Mouse (Mus musculus) hindbrain, embryonic 15.5 days (tissue): Measurements from ENCODE around the gene Plcb4. TPM values are rescaled to one million over a fixed set of nuclear protein-coding genes. Genes with fewer than 3 reads are reported as not detected.
"Not testable (repeated sequence)": the region's sequence is repeated elsewhere in the genome, so short reads cannot be mapped to it uniquely, and the experiment has no call there.

Source experiments
- ATAC-seq: fragments of 200-750 bp; cut with Nextera tagmentation; 2 replicates; pipeline ENCODE4 v1.8.0; 2017; ENCODE audit warnings: low read depth, moderate number of reproducible peaks, moderate TSS enrichment; ENCODE audit not compliant: low FRiP score
- H3K27ac ChIP-seq: fragments of 300-500 bp; sonication (generic); replicated peaks from 2 replicates; pipeline ENCODE4 v1.5.1; 2015; ENCODE audit warnings: mild to moderate bottlenecking, inconsistent platforms
- H3K27me3 ChIP-seq: fragments of 300-500 bp; sonication (generic); 2 replicates; pipeline ENCODE4 v1.6.1; 2015; ENCODE audit warnings: control low read depth, inconsistent platforms
- H3K36me3 ChIP-seq: fragments of 300-500 bp; sonication (generic); 2 replicates; pipeline ENCODE4 v1.6.1; 2015; ENCODE audit warnings: control low read depth, inconsistent platforms
- H3K4me1 ChIP-seq: fragments of 300-500 bp; sonication (generic); replicated peaks from 2 replicates; pipeline ENCODE4 v1.6.1; 2015; ENCODE audit warnings: control low read depth, inconsistent platforms
- H3K4me2 ChIP-seq: fragments of 300-500 bp; sonication (generic); 2 replicates; pipeline ENCODE4 v1.6.1; 2015; ENCODE audit warnings: moderate library complexity, mild to moderate bottlenecking, inconsistent platforms
- H3K4me3 ChIP-seq: fragments of 300-500 bp; sonication (generic); 2 replicates; pipeline ENCODE4 v1.5.1; 2015; ENCODE audit warnings: mild to moderate bottlenecking, inconsistent platforms
- H3K9ac ChIP-seq: fragments of 300-500 bp; sonication (generic); 2 replicates; pipeline ENCODE4 v1.6.1; 2015; ENCODE audit warnings: inconsistent platforms
- H3K9me3 ChIP-seq: fragments of 300-500 bp; sonication (generic); 2 replicates; pipeline ENCODE4 v1.6.1; 2016; ENCODE audit warnings: control low read depth, inconsistent platforms
- WGBS: fragments of 180-500 bp; shearing (Covaris S2); methylation state at CpG from one replicate; pipeline ENCODE4 v1.1.7; 2015; 5-methylcytosine and 5-hydroxymethylcytosine counted together
- polyA plus RNA-seq: library from polyadenylated mRNA; unstranded; fragments of >200 nt; fragmentation: Nextera tagmentation; extraction: Ambion mirVana; gene quantifications from 2 replicates; pipeline ENCODE4 v1.2.1, GENCODE M21; 2015

Plcb4 gene
- polyA plus RNA-seq, 1 experiment from 2014 or later: 46.1 TPM

DNA sequence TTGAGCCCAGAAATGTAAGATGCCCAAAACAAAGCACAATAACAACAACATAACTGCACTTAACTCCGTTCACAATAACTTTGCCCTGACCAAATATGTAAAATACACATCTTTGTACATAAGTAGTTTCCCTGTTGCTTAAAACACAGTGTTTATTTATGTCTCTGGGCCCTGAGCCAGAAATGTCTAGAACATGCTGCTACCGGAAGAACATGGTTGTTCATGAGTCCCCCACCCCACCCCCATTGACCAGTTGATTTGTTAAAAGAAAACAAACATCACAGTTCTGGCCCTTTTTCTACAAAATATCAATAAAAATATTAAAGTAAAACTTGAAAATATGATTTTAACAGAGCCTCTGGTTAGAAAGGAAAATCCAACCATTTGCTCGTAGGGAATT lies 49.6 kb downstream of the Plcb4 start:
- no peak for ATAC-seq
- Histone ChIP-seq H3K4me1 (peaks cover 31% of the 10 kb centered on the region), H3K4me2 (no peak overlapping the region), H3K9me3 (no peaks in the 10 kb centered on the region), H3K4me3 (no peak overlapping the region), H3K27me3 (no peaks in the 10 kb centered on the region), H3K9ac (no peak overlapping the region), H3K27ac (no peak overlapping the region), H3K36me3 (no peaks in the 10 kb centered on the region)
- WGBS: 72% methylated on average over 3 of the region's 3 CpGs

- Histone ChIP-seq H3K9ac (no peak overlapping the region), H3K4me3 (no peak overlapping the region), H3K4me1 (peaks cover 31% of the 10 kb centered on the region), H3K4me2 (no peak overlapping the region), H3K27me3 (no peaks in the 10 kb centered on the region), H3K9me3 (no peaks in the 10 kb centered on the region), H3K27ac (no peak overlapping the region), H3K36me3 (no peaks in the 10 kb centered on the region)
- ATAC-seq: no peak
- WGBS: 81% methylated on average over 9 of the region's 9 CpGs
Measured at GRCm38 (mm10) chr2:135708796-135709195, 50.0 kb downstream of the Plcb4 start.

DNA sequence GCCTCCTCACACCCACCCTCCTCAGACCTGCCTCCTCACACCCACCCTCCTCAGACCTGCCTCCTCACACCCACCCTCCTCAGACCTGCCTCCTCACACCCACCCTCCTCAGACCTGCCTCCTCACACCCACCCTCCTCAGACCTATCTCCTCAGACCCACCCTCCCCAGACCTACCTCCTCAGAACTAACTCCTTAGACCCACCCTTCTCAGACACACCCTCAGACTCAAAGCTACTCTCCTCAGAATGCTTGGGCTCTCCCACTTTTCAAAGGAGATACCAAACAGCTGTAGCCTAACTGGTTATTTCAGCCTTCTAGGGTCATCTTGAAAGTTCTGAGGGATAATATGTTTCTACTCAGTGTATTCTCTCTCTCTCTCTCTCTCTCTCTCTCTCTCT lies 50.9 kb downstream of the Plcb4 start:
- H3K4me3 ChIP-seq, H3K27me3 ChIP-seq, H3K36me3 ChIP-seq, H3K27ac ChIP-seq, H3K9me3 ChIP-seq, H3K9ac ChIP-seq, ATAC-seq, H3K4me2 ChIP-seq: not testable (repeated sequence)
- H3K4me1 ChIP-seq: peaks cover 31% of the 10 kb centered on the region

DNA sequence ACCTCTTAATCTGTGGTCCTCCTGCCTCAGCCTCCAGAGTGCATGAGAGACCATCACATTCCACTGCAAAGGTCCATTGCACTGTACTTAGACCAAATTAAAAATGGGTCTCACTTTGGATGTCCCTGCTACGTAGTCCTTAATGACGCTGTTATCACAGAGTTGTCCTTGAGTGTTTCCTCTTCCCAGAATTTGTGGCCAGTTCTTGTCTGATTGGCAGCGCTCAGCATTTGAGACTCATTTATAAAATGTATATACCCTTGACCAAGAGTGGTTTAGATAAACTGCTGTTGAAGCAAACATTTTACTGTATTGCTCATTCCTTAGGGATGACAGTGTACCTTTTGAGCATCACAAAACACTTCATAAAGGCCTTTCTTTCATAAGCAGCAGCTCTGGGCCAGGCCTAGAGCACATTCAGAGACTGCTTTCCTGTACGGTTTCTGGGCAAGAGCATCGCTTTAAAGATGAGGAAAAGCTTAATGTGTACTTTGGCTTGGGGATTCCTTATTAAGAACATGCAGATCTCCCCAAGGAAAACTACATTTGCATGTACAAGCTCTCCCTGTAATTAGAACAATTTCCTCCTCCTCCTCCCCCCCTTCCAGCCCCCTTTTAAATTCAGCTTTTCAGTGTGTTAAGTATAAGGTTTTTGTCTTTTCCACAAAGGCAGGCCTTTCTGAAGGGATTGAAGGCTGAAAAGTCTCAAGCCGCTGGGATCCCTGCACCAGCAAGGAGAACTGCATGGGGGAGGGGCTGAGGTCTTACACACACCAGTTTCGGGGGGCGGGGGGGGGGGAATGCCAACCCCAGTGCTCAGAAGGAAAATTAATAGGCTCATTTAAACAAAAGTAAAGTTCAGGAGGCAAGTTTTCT lies 52.5 kb downstream of the Plcb4 start:
- H3K4me1 ChIP-seq: peaks cover 34% of the 10 kb centered on the region
- ATAC-seq: peak; percentile 76; the same call in 1 of the 2 replicates
- H3K9ac ChIP-seq: no peak overlapping the region
- 28% methylated on average over 8 of the region's 8 CpGs for WGBS
- no peaks in the 10 kb centered on the region for H3K9me3 ChIP-seq
- peak overlapping the region; percentile 74 for H3K27ac ChIP-seq
- peak overlapping the region; percentile 50 for H3K4me2 ChIP-seq
- 0 out of 2 replicates have a peak overlapping the region, but pooled peaks have one; percentile 5 for H3K4me3 ChIP-seq
- no peaks in the 10 kb centered on the region for H3K36me3 ChIP-seq
- no peaks in the 10 kb centered on the region for H3K27me3 ChIP-seq

- Histone ChIP-seq H3K4me2 (peak overlapping the region; percentile 50), H3K27ac (peak overlapping the region; percentile 74), H3K4me3 (0 out of 2 replicates have a peak overlapping the region, but pooled peaks have one; percentile 5), H3K36me3 (no peaks in the 10 kb centered on the region), H3K9ac (no peak overlapping the region), H3K9me3 (no peaks in the 10 kb centered on the region), H3K4me1 (peaks cover 40% of the 10 kb centered on the region), H3K27me3 (no peaks in the 10 kb centered on the region)
- ATAC-seq: peak; percentile 84
- 7% methylated on average over 8 of the region's 8 CpGs for WGBS
Measured at GRCm38 (mm10) chr2:135711925-135712288, 53.1 kb downstream of the Plcb4 start.

DNA sequence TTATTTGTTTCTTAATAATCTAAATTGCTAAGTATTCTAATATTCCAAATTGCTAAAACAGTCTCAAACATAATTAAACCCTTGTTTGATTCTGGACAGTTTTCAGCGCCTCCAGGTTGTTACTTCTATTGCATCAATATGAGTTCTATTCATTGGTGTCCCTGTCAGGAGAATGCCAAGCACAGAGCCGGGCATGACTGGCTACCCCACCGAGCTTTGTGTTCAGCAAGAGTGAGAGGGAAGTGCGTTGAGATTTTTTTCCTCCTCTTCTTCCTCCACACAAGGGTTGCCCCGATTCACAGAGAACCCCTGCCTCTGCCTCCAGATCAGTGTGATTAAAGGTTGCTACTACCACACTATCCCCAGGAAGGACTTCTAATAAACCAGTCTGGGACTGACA lies 53.5 kb downstream of the Plcb4 start:
- Histone ChIP-seq H3K27ac (peak overlapping the region; percentile 22; the same call in 1 of the 2 replicates), H3K9me3 (no peaks in the 10 kb centered on the region), H3K36me3 (no peaks in the 10 kb centered on the region), H3K4me2 (peak overlapping the region; percentile 50; the same call in 1 of the 2 replicates), H3K4me1 (peaks cover 44% of the 10 kb centered on the region), H3K4me3 (no peak overlapping the region), H3K9ac (no peak overlapping the region), H3K27me3 (no peaks in the 10 kb centered on the region)
- ATAC-seq: no peak
- 20% methylated on average over 5 of the region's 5 CpGs for WGBS

DNA sequence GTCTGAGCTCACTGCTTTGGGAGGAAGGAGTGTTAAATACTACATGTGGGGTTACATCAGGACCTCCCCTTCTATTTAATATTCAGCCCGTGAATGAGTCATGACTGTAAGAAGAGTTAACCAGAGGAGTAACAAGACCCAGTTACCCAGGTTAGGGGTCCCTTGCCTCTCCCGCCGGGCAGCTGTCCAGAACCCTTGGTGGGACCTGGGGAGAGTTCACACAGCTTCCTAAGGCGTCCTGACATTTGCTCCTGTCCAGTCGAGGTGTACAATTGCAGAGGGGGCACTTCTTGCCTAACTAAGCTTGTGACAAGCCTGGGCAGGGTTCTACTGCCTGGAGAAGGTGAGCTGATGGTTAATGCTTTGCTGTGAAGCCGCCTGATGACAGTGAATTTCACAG lies 54.1 kb downstream of the Plcb4 start:
- no peak overlapping the region for H3K4me2 ChIP-seq
- 67% methylated on average over 6 of the region's 6 CpGs for WGBS
- H3K9me3 ChIP-seq: no peaks in the 10 kb centered on the region
- no peak overlapping the region for H3K9ac ChIP-seq
- H3K4me3 ChIP-seq: no peak overlapping the region
- ATAC-seq: no peak
- H3K4me1 ChIP-seq: peaks cover 50% of the 10 kb centered on the region
- H3K27ac ChIP-seq: 0 out of 2 replicates have a peak overlapping the region, but pooled peaks have one; percentile 22
- no peaks in the 10 kb centered on the region for H3K27me3 ChIP-seq
- H3K36me3 ChIP-seq: no peaks in the 10 kb centered on the region

GRCm38 (mm10) chr2:135716180-135716579 lies 57.4 kb downstream of the Plcb4 start:
- Histone ChIP-seq H3K27me3 (no peaks in the 10 kb centered on the region), H3K9ac (no peak overlapping the region), H3K4me3 (no peak overlapping the region), H3K4me1 (peaks cover 44% of the 10 kb centered on the region), H3K9me3 (no peaks in the 10 kb centered on the region), H3K4me2 (no peak overlapping the region), H3K27ac (peak overlapping the region; percentile 43), H3K36me3 (no peaks in the 10 kb centered on the region)
- no peak for ATAC-seq
- WGBS: 85% methylated on average over 4 of the region's 4 CpGs

DNA sequence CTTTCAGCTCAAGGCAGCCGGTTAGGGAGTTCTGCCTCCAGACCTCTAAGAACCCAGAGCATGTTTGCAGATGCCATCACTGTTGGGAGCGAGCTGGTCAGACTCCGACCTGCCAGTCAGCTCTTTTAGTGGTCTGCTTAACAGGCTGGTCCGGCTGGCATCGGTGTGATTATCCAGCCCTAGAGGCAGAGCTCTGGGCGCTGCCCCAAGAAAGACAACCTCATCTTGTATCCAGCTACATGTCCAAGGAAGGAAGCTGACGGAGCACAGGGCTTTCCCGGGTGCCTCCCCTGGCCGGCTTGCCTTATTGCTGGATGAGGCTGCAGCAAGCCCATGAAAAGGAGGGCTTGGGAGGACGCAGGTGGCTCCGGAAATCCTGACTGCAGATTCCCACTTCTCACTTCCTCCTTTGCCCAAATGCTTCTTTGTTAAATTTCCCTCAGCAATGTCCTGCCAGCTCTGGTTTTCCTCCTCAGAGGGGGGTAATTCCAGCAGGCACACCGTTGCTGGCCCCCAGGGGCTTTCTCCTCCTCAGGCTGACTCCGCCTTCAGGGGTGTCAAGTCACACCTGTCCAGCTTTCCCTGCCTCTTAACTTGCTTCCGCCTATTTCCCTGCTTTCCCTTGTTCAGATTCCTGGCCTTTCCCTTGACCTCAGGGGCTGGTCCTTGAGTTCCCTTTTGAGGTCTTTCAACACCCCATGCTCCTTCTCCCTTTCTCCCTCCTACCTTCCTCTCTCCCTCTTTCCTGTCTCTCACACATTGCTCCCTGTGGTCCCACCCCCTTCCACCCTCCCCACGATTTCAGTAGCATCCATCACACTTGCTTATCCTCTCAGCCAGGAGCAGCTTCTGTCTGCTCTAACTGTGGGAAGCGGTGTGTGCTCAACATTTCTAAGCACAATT lies 58.7 kb downstream of the Plcb4 start:
- peak overlapping the region; percentile 52 for H3K4me2 ChIP-seq
- H3K9me3 ChIP-seq: no peaks in the 10 kb centered on the region
- peak; percentile 66 for ATAC-seq
- WGBS: 24% methylated on average over 16 of the region's 16 CpGs
- peak overlapping the region; percentile 81 for H3K27ac ChIP-seq
- 0 out of 2 replicates have a peak overlapping the region, but pooled peaks have one; percentile 12 for H3K4me3 ChIP-seq
- H3K27me3 ChIP-seq: no peaks in the 10 kb centered on the region
- no peaks in the 10 kb centered on the region for H3K36me3 ChIP-seq
- H3K4me1 ChIP-seq: peaks cover 41% of the 10 kb centered on the region
- peak overlapping the region; percentile 36; the same call in 1 of the 2 replicates for H3K9ac ChIP-seq

DNA sequence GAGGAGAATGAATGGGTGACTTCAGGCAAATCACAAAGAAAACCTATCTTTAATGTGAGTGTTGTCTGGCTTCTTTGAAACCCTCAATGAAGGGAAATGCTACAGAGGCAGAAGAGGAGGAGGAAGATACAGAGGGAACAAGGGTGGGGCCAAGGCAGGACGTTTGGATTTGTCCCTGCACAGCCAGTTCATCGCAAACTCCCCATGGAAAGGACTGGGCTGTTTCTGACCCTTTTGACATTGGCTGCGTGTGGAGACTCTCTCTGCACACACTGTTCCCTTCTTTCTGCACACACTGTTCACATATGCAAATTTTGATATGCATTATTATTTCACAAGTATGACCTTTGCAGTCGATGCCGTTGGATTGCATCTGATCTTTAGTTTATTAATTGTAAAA lies 63.3 kb downstream of the Plcb4 start:
- H3K36me3 ChIP-seq: no peaks in the 10 kb centered on the region
- no peaks in the 10 kb centered on the region for H3K9me3 ChIP-seq
- 45% methylated on average over 5 of the region's 5 CpGs for WGBS
- H3K4me3 ChIP-seq: no peak overlapping the region
- 0 out of 2 replicates have a peak overlapping the region, but pooled peaks have one; percentile 42 for H3K27ac ChIP-seq
- H3K27me3 ChIP-seq: no peaks in the 10 kb centered on the region
- no peak for ATAC-seq
- no peak overlapping the region for H3K9ac ChIP-seq
- peaks cover 26% of the 10 kb centered on the region for H3K4me1 ChIP-seq
- H3K4me2 ChIP-seq: no peak overlapping the region

- no peak overlapping the region for H3K4me2 ChIP-seq
- no peaks in the 10 kb centered on the region for H3K36me3 ChIP-seq
- 90% methylated on average over 6 of the region's 6 CpGs for WGBS
- H3K9ac ChIP-seq: no peak overlapping the region
- ATAC-seq: 0 out of 2 replicates have a peak, but pooled peaks have one; percentile 24
- H3K4me3 ChIP-seq: no peak overlapping the region
- no peaks in the 10 kb centered on the region for H3K27me3 ChIP-seq
- no peaks in the 10 kb centered on the region for H3K9me3 ChIP-seq
- H3K27ac ChIP-seq: no peak overlapping the region
- peaks cover 22% of the 10 kb centered on the region for H3K4me1 ChIP-seq
Measured at GRCm38 (mm10) chr2:135723387-135723786, 64.6 kb downstream of the Plcb4 start.

- 90% methylated on average over 10 of the region's 10 CpGs for WGBS
- H3K9ac ChIP-seq: no peak overlapping the region
- no peak overlapping the region for H3K4me2 ChIP-seq
- no peaks in the 10 kb centered on the region for H3K36me3 ChIP-seq
- H3K4me1 ChIP-seq: peaks cover 23% of the 10 kb centered on the region
- no peaks in the 10 kb centered on the region for H3K9me3 ChIP-seq
- no peak overlapping the region for H3K4me3 ChIP-seq
- ATAC-seq: no peak
- no peak overlapping the region for H3K27ac ChIP-seq
- H3K27me3 ChIP-seq: no peaks in the 10 kb centered on the region
Measured at GRCm38 (mm10) chr2:135724489-135724888, 65.7 kb downstream of the Plcb4 start.
